Mouse (Mus musculus) megakaryocyte, adult 5-6 weeks (primary cell): ENCODE results near the gene Pcnx2. TPM values are rescaled to one million over a fixed set of nuclear protein-coding genes. Genes with fewer than 3 reads are reported as not detected.

Experiments used
- ATAC-seq: 2 replicates; pipeline ENCODE4 v1.8.0; 2016; ENCODE audit warnings: mild to moderate bottlenecking, inconsistent platforms; ENCODE audit not compliant: poor library complexity, severe bottlenecking
- total RNA-seq, 2 experiments: library from RNA; stranded (forward) in 1 of 2; stranded (reverse) in 1 of 2; fragments of 153-499, 151-499 nt in 1 of 2; fragments of 221-1000, 200-1000 nt in 1 of 2; gene quantifications; 2 replicates each; pipeline versions ENCODE4 v1.2.3 to v1.2.4; 2015 to 2017

Pcnx2 gene
- total RNA-seq, 2 experiments from 2014 or later, result not detected

GRCm38 (mm10) chr8:125723437-125723836 is 174.7 kb downstream of the Pcnx2 start:
- no peak for ATAC-seq

GRCm38 (mm10) chr8:125722675-125723074 is 175.4 kb downstream of the Pcnx2 start:
- no peak for ATAC-seq

- 0 out of 2 replicates have a peak, but pooled peaks have one; percentile 31 for ATAC-seq
Measured at GRCm38 (mm10) chr8:125718914-125719313, 179.2 kb downstream of the Pcnx2 start.

GRCm38 (mm10) chr8:125716613-125717012 is 181.5 kb downstream of the Pcnx2 start:
- ATAC-seq, result no peak

- no peak for ATAC-seq
Measured at GRCm38 (mm10) chr8:125716211-125716610, 181.9 kb downstream of the Pcnx2 start.

GRCm38 (mm10) chr8:125711514-125711913 is 186.6 kb downstream of the Pcnx2 start:
- no peak for ATAC-seq

GRCm38 (mm10) chr8:125709171-125709570 is 188.9 kb downstream of the Pcnx2 start:
- ATAC-seq, result no peak

GRCm38 (mm10) chr8:125705816-125706215 is 192.3 kb downstream of the Pcnx2 start:
- no peak for ATAC-seq

- ATAC-seq, result no peak
Measured at GRCm38 (mm10) chr8:125704434-125704833, 193.7 kb downstream of the Pcnx2 start.

GRCm38 (mm10) chr8:125702868-125703473 is 195.1 kb downstream of the Pcnx2 start:
- ATAC-seq, result no peak

Other genes with a start within 250 kb of the Pcnx2 start
- gene Map10, start 228.5 kb downstream of the Pcnx2 start, total RNA-seq (2015), result 2.7 and 4.6 TPM in 2 replicates
- 2.3 and 3.5 TPM in 2 replicates for gene Map10, start 228.5 kb downstream of the Pcnx2 start, total RNA-seq (2017)
- 33.0 and 33.3 TPM in 2 replicates for gene Ntpcr, start 168.4 kb downstream of the Pcnx2 start, total RNA-seq (2015)
- gene Ntpcr, start 168.4 kb downstream of the Pcnx2 start, total RNA-seq (2017), result 15.8 and 18.8 TPM in 2 replicates
- not detected in 2 replicates for gene Map3k21, start 12.1 kb upstream of the Pcnx2 start, total RNA-seq (2015)
- not detected in 2 replicates for gene Map3k21, start 12.1 kb upstream of the Pcnx2 start, total RNA-seq (2017)
- 0.13 and 0.46 TPM in 2 replicates for gene Kcnk1, start 96.9 kb upstream of the Pcnx2 start, total RNA-seq (2015)
- gene Kcnk1, start 96.9 kb upstream of the Pcnx2 start, total RNA-seq (2017), result 0.77 TPM in 1 of 2 replicates, not detected in the other